Mouse (Mus musculus): ENCODE data around the gene Tln1.
A peak's percentile ranks its signal among the peaks of the same experiment; 100 is the strongest.

DNA sequence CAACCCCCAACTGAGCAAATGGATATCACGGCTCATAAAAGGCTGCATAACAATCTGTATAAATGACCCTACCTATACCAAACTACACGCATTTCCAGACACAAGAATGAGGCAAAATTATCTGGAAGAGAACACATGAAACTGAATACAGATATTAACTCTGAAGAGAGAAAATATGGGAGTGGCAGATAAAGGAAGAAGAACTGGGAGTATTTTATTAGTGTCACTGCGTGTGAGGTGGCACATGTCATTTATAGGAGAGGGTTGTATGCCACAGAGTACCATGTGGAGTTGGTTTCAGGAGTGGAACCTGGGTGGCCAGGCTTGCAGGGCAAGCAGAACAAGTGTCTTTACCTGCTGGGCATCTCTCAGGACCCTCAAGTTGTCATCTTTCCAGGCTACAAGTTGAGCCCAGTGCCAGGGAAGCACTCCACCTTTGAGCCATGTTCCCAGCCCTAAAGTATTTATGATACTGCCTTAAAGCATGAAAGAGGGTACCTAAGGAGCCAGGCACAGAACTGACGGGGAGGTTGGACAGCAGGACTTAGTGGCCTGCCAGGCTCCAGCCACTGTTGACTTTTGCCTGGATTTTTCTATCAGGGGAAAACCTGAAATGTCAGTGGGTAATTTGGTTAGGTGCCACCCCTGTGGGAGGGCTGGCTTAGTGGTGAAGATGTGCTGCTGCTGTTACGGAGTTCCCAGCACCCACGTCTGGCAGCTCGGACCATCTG lies 36.3 kb upstream of the Tln1 start:
- TF ChIP-seq POLR2A (IDR thresholded peaks at IDR 0.05; ENCODE audit: borderline replicate concordance, control insufficient read depth, low read depth, low read length) (0 out of 2 replicates have a peak, but pooled peaks have one; percentile 14), CTCF (IDR thresholded peaks at IDR 0.05; ENCODE audit: control insufficient read depth, insufficient read depth, low read length) (no peak)
